Mouse (Mus musculus): ENCODE data around the gene Rps10.

DNA sequence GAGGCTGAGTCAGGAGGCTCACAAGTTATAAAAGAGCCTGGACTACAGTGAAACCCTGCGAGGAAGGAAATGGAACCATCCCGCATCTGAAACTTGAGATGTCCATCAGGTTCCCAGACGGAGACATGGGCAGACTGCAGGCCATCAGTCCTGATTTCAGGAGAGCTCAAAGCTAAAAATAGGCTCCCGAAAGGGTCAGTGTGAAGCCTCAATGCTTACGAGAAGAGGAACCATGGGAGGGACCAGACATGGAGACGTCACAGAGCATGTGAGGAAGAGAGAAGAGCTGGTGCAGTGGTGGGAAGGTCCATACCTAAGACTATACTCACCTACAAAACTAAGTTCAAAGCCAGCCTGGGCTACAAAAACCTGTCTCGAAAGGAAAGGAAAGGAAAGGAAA is 21.1 kb downstream of the Rps10 start:
- TF ChIP-seq POLR2A (IDR thresholded peaks at IDR 0.05; ENCODE audit: borderline replicate concordance, insufficient read depth, low read length) (no peak), CTCF (IDR thresholded peaks at IDR 0.05; ENCODE audit: borderline replicate concordance, insufficient read depth, low read depth, low read length) (no peak)

Data from cerebellum, adult 2 months (tissue).